Mouse (Mus musculus): Measurements from ENCODE around the gene Lamc1. TPM values are rescaled to one million over a fixed set of nuclear protein-coding genes. Genes with fewer than 3 reads are reported as not detected.

The Lamc1 gene
- polyA plus RNA-seq, 1 experiment = 25.8 TPM

DNA sequence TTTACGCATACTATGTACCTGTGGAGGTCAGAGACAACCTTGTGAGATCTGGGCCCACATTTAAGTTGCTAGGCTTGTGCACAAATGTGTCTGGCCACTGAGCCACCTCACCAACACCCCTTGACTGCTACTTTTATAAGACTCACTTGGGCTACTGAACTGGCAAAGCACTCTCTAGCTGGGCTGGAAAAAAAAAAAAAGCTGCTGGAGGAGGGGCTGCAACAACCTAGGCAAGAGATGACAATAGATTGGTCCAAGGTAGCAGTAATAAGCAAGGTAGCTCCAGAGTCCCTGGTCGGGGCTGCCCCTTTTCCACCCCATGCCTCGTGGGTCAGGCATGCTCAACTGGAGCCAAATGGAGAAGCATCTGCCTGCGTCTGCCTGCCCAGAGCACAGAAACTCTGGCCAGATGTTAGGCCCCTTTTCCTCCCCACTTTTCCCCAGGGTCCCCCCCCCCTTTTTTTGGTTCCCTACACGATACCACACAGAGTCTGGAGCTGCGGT is 63.7 kb downstream of the Lamc1 start:
- no peak for DNase-seq (ENCODE audit: extremely low spot score in 1 of 2, low spot score in 1 of 2)

DNA sequence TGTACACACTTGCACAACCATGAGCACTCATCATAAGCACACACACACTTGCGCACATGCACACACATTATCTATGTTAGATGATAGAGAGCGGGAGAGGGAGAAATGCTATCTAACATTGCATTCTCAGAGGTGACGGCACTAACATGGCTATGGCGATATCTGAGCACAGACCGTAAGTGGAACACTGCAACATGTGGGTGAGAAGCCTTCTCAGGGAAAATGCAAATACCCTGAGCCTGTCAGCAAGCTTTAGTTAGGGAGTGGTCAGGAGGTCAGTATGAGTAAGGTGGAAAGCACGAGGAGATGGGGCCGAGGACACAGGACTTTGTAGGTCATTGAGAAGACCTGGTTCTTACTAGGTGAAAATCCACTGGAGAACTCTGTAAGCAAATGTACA is 64.3 kb downstream of the Lamc1 start:
- no peak for DNase-seq (ENCODE audit: extremely low spot score in 1 of 2, low spot score in 1 of 2)

DNA sequence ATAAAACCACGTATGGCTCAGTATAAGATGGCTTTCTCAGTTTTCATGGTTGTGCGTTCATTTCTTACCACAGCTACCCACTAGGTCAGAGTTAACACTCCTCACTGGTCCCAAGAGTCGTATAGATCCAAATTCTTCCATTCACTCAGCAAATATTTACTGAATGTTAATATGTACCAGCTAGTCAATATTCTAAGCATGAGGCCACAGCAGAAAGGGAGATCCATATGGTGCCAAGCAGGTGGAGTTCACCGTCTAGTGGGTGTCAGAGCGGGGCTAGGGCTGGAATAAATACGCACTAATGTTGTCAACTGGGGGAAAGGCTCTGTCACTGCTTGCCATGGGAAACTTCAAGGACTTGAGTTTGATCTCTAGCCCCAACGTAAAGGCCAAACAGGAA is 64.9 kb downstream of the Lamc1 start:
- DNase-seq (ENCODE audit: extremely low spot score in 1 of 2, low spot score in 1 of 2) = no peak

DNA sequence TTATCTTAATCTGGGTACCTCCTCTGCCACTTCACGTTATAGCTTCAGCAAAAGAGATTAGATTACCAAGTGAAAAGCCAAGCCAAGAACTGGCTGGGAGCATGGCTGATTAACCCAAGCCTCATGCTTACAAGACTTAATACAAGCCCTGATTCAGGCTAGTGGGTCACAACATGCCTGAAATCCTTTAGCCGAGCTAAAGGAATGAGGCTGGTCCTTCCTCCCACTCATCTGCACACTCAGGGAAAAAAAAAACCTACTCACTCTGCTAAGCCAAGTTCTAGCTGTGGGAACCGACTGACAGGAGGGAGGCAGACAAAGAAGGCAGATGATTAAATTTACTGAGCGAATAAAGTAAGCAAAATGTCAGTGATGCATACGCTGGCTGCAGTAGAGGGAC is 65.7 kb downstream of the Lamc1 start:
- DNase-seq (ENCODE audit: extremely low spot score in 1 of 2, low spot score in 1 of 2) = peak in 1 of 2 experiments; percentile 55

DNA sequence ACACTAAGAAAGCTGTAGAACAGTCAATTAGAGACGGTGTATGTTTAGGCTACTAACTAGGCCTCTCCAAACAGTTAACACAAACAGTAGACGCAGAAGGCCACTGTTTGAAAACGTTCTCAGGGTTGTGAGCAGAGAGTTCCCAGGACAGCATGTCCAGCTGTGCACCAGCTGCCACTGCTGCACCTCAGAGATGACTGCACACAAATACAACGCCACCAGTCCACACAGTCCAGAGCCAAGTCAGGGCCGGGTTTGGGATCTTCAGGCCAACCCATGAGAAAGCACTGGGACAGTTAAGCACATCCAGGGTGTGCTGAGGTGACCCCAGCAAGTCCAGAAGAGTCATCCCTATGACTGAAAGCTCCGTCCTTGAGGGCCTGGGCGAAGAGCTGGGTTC is 67.0 kb downstream of the Lamc1 start:
- DNase-seq (ENCODE audit: extremely low spot score in 1 of 2, low spot score in 1 of 2) = no peak

DNA sequence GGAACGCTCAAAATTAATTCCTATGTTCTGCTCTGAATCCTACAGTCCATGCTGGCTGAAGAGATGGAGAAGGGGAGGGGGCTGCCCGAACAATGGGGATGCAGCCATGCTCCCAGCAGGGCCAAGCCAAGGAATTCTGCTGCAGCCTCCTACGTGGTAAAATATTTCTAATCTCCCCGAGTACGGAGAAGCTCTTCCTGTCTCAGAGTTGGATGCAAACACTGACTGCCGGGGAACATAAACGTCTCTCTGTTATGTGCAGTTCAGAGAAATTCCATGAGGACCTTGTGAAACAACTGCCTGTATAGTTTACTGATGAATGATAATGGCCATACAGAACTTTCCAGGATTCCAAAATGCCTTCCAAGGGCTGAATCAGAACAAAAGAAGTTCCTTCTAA is 67.5 kb downstream of the Lamc1 start:
- no peak for DNase-seq (ENCODE audit: extremely low spot score in 1 of 2, low spot score in 1 of 2)

DNA sequence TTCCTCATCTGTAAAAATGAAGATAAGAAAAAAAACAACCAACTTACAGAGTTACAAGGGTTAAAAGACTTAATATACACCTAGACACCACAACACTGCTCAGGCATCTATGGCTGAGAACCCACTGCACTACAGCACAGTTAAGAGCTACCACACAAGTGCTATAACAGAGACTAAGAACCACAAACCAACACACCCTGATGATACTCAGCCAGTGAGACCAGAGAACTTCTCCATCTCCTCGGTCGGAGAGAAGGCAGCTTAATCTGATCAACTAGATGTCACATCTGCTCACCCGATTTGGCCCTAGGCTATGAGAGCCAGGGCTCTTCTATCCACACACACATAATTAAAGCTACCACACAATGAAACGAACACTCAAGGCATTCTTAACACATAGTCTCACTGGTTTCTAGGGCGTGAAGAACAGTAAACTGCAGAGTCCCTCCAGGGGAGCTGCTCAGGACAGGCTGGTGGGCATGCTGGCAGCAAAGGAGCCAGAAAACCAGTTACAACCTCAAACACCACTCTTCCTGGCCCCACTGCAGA is 72.8 kb downstream of the Lamc1 start:
- DNase-seq (ENCODE audit: extremely low spot score in 1 of 2, low spot score in 1 of 2) = no peak

DNA sequence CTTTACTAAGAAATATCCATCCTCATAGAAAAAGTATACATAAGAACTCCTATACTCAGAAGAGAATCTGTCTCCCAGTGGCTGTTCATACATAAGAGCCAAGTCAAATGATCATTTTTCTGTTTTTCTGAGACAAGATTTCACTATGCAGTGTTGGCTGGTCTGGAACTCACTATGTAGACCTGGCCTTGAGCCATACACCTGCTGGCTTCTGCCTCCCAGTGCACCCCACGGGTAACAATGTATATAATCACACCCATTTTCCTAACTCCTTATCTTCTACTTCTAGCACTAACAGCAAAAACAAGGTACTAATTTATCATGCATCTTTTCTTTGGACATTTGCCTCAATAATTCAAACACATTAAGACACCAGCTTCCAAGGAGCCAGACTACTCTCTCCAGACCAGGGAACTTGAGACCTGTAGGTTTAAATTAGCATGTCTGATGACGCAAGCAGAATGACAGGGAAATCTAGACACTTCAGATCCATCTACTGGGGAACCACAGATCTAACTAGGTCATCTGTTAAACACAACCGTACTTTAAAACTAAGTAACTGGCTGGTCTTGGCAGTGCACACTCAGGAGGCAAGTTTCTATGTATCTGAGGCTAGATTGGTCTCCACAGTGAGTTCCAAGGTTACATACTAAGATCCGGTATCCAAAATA is 79.9 kb downstream of the Lamc1 start:
- DNase-seq (ENCODE audit: extremely low spot score in 1 of 2, low spot score in 1 of 2) = no peak

DNA sequence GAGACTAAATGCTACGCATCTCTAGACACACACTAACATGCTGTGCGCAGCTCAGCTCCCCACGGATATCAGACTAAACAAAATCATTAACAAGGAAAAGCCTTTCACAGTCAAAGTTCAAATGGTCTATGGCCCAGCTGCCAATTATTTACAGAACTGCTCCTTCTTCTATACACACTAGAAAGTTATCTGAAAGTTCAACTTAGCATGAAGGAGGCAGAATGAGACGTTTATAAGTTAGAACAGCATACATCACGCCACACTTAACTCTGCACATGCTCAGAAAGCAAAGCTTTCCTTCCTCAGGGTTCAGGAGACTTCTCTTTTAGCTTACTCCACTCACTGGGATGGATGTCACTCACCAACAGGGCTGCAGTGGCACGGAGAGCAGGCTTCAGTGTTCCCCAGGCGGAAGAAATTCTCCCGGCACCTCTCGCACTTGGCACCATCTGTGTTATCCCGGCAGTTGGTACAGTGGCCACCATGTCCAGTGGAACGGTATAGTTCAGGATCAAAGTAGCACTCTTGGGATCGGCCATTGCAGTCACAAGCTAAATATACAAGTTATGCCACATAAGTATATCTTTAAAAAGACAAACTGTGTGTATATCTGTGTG is 80.9 kb downstream of the Lamc1 start:
- DNase-seq (ENCODE audit: extremely low spot score in 1 of 2, low spot score in 1 of 2) = no peak

DNA sequence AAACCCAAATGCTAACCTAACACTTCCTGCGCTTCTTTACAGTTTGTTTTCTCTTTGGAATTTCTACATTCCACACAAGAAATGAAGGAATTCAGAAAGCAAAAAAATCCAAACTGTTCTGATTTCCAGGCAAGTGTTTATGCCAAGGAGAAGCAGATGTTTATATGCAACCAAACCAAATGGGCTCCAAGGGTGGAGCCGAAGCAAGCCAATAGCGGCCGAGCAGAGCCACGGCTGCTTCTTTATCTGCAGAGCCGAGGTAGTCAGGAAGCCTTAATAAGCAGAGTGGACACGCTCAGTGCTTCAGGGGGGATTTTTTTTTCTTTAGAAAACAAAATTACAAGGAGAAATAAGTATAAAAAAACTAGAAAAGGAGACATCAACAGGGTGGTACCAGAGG is 91.2 kb downstream of the Lamc1 start:
- no peak for DNase-seq (ENCODE audit: extremely low spot score in 1 of 2, low spot score in 1 of 2)

DNA sequence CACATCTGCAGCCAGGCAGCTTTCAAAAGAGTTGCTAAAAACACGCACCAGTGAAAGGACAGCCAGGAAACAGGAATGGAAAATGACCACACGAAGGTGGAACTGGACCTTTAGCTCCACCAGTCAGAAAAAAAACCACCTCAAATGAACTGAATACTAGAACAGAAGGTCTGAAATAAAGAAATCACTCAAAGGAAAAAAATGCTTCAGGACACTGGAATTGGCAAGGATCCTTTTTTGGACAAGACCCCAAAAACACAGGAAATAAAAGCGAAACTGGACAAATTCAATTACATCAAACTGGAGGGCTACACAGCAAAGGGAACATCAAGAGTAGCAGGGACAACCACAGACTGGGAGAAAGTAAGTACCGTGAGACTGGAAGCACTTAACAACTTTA is 97.0 kb downstream of the Lamc1 start:
- DNase-seq (ENCODE audit: extremely low spot score in 1 of 2, low spot score in 1 of 2) = no peak

DNA sequence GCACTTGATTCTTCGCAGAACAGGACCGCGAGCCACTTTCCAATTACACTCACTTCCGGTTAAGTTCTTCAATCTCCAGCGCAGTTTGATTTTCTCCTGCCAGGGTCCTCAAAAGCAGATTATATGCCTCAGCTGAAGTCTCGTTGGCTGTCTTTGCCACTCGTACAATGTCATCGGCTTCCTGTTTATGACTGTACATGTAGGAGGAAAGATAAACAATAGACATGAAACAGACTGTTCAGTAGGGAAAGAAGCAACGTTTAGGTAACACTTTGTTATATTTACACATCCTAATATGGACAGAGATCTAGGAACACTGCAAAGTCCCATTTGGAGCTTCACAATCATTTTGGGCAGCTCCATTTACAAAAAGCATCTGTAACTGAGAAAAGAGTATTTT is 100.9 kb downstream of the Lamc1 start:
- DNase-seq (ENCODE audit: extremely low spot score in 1 of 2, low spot score in 1 of 2) = no peak

DNA sequence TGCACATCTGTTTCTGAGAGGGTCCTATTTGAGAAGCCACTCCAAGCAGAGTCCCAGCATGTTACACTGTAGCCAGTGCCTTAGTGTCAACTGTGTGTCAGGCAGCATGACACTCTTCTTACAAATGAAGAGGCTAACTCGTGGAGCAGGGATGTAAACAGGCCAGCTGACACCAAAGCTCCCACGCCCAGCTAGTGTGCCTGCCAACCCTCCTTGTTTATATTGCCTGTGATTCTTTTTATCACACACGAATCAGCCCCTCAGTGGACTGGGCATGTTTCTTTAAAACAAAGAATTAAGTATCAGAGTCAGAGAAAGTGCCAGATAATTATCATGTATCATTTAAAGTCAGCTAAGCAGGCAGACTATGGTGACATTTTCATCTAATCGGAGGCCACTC is 104.7 kb downstream of the Lamc1 start:
- DNase-seq (ENCODE audit: extremely low spot score in 1 of 2, low spot score in 1 of 2) = no peak

DNA sequence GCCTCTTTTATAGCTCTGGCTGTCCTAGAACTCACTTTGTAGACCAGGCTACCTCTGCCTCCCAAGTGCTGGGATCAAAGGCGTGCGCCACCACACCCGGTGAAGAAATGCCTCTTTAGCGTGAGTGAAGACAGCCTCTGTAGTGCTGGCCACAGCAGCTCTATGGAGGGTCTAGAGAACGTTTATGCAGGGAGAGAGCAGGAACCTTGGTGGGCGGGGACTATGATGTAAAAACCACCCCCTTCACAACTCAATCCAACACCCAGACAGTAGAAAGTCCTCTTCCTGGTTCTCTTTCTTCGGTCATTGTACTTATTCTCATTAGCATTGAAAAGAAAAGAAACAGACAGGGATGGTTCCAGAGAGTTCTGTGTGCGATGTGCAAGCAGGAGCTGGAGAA is 105.5 kb downstream of the Lamc1 start:
- no peak for DNase-seq (ENCODE audit: extremely low spot score in 1 of 2, low spot score in 1 of 2)

DNA sequence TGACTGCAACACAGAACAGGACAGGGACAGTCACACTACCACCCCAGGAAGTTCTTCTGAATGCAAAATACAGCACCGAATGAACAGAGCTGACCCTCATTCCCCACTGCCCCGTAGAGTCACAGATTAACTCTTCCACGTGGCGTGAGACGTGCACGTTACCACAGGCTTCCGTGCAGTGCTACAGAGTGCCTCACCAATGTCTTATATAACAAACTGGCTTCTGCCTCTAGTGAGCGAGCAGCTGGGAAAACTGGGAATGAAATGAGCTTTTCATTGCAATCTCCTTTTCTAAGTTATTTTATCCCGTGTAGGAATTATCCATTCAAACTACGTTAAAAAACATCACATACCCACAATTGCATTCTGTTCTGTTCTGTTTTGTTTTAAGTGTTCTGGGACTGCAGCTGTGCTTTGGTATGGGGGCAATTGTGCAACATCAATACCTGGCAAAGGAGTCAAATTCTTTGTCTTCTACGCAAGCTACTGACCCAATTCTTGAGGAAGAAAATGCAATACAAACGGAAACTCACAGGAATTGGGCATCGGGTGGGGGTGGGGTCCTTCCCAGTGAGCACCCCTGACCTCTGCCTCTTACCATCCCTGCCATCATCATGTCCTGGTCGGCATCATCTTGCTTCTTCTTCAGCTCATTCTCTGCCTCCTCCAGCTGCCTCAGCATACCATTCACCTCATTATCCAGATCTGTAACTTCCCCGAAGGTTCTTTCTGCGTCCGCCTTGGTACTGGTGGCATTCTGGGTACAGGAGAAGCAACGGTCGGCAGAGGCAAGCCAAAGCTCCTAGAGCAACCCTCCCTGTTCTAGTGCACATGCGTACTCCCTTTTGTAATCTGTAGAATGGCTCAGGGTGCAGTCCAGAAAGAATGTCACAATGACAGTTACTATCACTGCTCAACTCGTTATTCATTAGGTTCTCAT is 106.5 kb downstream of the Lamc1 start:
- peak; percentile 31 to 44 for DNase-seq (ENCODE audit: extremely low spot score in 1 of 2, low spot score in 1 of 2)

DNA sequence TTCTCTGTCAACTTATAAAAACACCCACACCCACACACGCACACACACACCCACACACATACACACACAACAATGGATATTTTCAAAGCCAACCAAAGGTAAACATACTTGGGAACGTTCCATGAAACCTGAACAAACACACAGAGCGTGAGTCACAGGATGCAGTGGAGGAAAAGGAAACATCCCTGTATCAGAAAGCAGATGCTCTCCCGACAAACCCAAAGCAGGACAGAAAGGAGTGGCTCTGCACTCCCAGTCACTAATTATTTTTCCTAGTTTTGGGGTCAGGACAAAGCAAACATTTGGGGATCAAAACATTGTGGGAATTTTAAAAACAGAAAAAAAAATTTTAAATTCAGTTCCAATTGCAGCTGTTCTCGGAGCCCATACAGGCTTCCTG is 108.3 kb downstream of the Lamc1 start:
- no peak for DNase-seq (ENCODE audit: extremely low spot score in 1 of 2, low spot score in 1 of 2)

DNA sequence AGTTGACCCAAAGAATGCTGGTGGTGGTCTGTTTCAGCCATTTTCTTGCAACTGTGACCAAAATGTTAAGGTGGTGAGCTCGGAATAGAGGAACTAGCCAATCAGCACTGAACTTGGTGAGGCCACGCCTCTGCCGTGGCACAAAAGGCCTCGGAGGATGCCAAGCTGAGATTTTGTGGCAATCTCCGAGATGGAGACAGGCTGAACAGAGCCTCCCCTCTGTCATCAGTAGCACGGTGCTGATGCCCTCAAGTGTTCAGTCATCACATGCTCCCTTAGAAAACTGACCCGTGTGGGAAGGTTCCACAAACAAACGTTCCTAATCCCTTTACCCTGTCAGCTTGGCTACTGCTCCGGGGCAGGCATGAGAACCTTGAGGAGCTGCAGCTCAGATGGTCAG is 113.2 kb downstream of the Lamc1 start:
- no peak for DNase-seq (ENCODE audit: extremely low spot score in 1 of 2, low spot score in 1 of 2)

DNA sequence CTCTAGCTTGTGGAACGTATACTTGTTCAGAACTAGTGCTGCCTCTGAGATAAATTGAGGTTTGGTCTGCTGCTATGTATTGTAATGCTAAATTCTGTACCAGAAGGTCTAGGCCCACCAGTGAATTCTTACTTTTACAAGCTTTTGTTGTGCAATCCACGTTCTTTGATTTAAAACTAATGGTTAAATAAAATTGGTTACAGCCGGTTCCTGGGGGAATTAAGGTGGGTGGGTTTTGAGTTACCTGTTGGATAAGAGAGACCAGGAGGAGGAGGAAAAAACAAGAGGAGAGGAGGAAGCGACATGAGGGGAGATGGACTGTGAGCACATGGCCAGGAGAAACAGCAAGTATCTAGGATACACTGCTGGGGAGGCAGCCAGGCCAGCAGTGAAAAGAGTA is 116.1 kb downstream of the Lamc1 start:
- no peak for DNase-seq (ENCODE audit: extremely low spot score in 1 of 2, low spot score in 1 of 2)

DNA sequence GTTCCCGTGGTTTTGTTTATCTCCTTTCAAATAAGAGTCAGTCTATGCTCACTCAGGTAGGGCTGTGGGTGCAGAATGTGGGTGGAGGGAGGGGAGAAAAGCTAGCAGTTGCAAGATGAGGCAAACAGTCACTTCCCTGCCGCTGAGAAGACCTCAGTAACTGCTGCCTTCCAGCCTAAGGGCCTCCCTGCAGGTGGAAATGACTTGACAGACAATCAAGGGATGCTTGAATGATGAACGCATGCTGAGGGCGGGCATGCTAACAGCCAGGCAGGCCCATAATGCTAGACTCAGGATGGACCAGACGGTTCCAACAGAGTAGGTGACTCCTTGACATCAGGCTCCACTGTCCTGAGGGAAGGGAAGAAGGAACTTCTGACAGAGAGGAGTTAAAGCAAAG is 116.9 kb downstream of the Lamc1 start:
- DNase-seq (ENCODE audit: extremely low spot score in 1 of 2, low spot score in 1 of 2) = no peak

DNA sequence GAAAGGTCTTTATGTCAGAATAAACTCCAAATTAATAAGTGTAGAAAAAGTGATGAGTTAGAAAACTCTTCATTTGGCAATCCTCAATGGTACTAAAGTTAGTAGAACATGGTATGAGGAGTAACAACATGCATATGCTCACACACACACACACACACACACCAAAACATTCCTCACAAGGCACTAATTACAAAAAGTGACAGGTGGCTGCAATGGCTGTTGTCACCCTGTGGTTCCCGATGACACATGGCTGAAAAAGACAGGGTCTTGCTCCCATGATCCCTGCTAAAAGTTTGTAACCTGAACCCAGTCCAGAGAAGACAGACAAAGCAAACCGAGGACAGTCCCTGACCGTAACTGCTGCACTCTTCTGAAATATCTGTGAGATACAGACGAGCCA is 121.6 kb downstream of the Lamc1 start:
- DNase-seq (ENCODE audit: extremely low spot score in 1 of 2, low spot score in 1 of 2) = no peak

DNA sequence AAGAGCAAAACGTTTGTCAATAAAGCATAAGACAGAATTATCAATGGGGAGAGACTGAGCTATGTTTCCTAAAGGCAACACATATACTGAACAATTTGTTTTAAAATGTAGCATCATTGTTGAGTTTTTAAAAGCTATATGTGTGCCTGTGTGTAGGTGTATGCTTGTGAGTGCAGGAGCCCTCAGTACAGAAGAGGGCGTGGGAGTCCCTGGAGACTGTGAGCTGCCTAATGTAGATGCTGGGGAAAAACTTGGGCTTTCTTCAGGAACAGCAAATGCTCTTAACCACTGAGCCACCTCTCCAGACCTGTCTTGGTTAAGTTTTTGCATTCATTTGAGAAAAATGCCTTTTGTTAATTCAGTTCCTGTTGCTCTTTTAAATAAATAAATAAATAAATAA is 122.4 kb downstream of the Lamc1 start:
- peak in 1 of 2 experiments; percentile 42 for DNase-seq (ENCODE audit: extremely low spot score in 1 of 2, low spot score in 1 of 2)
